Mouse (Mus musculus): ENCODE results near the gene Rag1. TPM values are rescaled to one million over a fixed set of nuclear protein-coding genes. Genes with fewer than 3 reads are reported as not detected.

Rag1 gene
- polyA plus RNA-seq, 1 experiment from 2014 or later, result 0.04 TPM

DNA sequence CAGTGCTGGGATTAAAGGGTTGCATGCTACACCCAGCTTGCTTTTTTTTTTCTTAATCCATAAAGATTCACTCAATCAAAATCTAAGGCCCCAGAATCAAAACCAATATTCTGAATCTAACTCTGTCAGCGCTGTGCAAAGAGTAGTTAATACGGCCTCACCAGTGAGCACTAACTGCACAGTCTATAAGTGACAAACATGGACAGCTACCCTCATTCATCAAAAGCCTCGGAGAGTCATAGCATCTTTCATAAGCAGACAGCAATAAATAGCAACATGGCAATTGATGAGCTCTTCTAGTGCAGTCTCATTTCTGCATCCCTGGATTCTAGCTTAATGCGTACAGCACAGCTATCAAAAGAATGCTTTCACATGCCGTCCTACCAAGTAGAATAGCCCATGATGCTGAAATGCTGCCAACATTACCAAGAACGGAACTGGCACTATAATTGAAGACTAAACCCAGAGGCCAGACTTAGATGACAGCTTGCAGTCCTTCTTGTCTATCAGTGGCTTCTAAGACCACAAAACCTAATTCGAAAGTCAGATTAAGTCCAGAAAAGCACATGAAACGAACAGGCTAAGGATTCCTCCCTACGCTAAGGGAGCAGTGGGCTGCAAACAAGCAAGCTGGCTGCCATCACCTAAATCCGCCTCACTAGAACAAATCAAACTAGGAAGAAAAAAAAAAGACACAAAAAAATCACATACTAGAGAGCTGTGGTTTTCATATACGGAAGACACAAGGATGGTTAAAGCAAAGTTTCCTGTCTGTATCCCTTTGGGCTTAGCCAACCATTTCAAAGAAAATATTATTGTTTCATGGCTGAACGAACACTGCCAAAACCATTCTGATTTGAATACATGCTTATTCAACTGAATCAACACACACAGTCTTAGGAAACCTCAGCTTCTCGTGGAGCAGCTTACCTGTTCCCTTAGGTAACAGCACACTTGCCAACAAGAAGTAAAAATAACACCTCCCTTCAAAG is 50.8 kb downstream of the Rag1 start:
- ATAC-seq (ENCODE audit: low FRiP score), result peak; percentile 30; the same call in 1 of the 2 replicates
- Histone ChIP-seq H3K36me3 (replicated peaks) (no peaks in the 10 kb centered on the region), H3K9me3 (no peaks in the 10 kb centered on the region), H3K4me3 (replicated peaks) (no peak overlapping the region), H3K27me3 (no peaks in the 10 kb centered on the region), H3K9ac (no peak overlapping the region), H3K4me2 (0 out of 2 replicates have a peak overlapping the region, but pooled peaks have one; percentile 10), H3K27ac (peak overlapping the region; percentile 59), H3K4me1 (peaks cover 22% of the 10 kb centered on the region)
- WGBS, result 54% methylated on average over 13 of the region's 13 CpGs

DNA sequence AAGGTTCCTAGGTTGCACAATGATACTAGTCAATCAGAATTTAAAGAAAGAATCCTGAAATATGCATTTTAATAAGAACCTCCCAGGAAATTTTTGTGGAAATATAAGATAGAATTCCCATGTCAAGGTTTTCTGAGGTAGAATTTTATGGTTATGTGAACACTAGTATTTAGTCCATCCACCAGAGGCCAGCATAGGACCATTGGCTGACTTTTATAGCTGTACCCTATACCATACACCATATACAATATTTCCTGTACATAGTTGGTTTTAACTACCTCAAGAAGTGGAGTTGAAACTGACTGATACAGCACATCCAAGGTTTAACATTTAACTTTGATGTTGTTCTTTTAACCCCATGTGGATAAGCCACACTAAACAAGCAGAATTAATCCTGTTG is 52.1 kb downstream of the Rag1 start:
- no peaks in the 10 kb centered on the region for H3K27me3 ChIP-seq
- H3K9me3 ChIP-seq, result no peaks in the 10 kb centered on the region
- no peaks in the 10 kb centered on the region for H3K36me3 ChIP-seq (replicated peaks)
- no peak overlapping the region for H3K27ac ChIP-seq
- no peak overlapping the region for H3K4me2 ChIP-seq
- H3K9ac ChIP-seq, result no peak overlapping the region
- no peak overlapping the region for H3K4me3 ChIP-seq (replicated peaks)
- no peak for ATAC-seq (ENCODE audit: low FRiP score)
- H3K4me1 ChIP-seq, result peaks cover 35% of the 10 kb centered on the region

DNA sequence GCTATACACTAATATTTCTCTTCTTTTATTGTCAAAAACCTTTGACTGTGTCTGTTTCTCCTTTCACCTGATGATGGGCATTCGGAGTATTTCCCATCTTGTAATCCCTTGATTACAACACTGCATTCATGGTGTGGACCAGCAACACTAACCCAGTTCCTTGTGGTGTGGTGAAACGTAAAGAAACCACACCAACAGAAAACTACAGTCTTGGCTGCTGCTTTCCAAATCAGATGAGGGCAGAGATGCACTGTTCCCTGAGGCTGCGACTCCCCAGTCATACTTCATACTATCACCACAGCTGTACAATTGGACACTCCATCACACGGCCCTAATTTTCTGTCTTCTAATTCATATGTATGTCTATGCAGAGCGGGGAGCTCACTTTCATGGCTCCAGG is 54.6 kb downstream of the Rag1 start:
- Histone ChIP-seq H3K4me3 (replicated peaks) (no peak overlapping the region), H3K4me1 (peaks cover 43% of the 10 kb centered on the region), H3K9ac (no peak overlapping the region), H3K27ac (no peak overlapping the region), H3K36me3 (replicated peaks) (no peaks in the 10 kb centered on the region), H3K27me3 (no peaks in the 10 kb centered on the region), H3K4me2 (no peak overlapping the region), H3K9me3 (no peaks in the 10 kb centered on the region)
- 89% methylated on average over 5 of the region's 5 CpGs for WGBS
- no peak for ATAC-seq (ENCODE audit: low FRiP score)

DNA sequence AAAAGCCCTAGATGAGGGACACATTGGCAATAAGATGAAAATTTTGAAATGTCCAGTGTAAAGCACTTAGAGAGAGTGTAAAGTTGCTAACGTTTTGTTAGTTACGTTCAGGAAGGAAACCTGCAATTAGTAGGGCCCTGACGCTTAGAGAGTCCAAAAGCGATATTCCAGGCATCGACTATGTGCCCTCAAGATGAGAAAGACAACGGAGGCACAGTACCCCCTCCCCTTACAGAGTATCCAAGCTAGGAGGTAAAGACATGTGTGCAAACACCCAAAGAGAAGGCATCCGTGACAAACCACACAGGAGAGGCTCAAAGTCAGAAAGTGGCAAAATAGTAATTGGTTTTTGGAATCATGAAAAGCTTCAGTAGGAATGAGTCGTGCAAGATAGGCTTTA is 56.4 kb downstream of the Rag1 start:
- Histone ChIP-seq H3K36me3 (replicated peaks) (no peaks in the 10 kb centered on the region), H3K9ac (no peak overlapping the region), H3K4me2 (peak overlapping the region; percentile 13; the same call in 1 of the 2 replicates), H3K9me3 (no peaks in the 10 kb centered on the region), H3K27ac (peak overlapping the region; percentile 88), H3K27me3 (no peaks in the 10 kb centered on the region), H3K4me3 (replicated peaks) (no peak overlapping the region), H3K4me1 (peaks cover 35% of the 10 kb centered on the region)
- peak; percentile 63 for ATAC-seq (ENCODE audit: low FRiP score)
- 19% methylated on average over 8 of the region's 8 CpGs for WGBS

DNA sequence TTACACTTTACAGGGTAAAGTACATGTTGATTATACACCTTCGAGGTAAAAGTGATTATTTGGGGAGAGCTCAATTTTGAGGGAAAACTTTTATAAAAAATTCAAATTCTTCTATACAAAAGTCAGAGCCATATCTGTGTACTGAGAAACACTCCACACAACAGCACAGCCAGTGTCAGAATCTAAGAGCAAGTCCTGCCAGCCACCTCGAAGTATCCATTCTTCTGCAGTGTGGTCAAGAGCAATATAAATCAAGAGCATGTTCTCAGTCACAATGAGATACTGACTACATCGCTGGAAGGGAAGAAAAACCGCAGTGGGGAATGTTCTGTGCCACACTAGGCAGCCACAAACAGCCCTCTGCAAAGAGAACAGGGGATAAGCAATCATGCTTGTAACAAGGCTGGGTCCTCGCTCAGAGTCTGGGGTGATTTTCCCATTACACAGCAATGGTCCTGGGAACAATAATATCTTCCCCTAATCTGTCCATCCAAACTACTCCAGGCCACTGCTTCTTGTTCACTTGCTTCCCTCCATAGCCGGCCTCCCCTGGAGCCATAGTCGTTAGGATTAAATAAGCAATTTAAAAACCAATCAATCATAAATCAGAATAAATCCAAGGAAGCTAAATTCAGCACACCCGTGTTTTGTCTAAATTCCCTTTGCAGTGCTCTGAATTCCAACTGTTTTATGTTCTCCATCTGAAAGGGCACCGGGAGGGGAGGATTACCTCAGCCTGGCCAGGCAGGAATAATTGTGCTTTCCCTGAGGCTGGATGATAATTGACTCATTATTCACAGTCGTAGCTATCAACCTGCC is 57.1 kb downstream of the Rag1 start:
- no peak overlapping the region for H3K4me3 ChIP-seq (replicated peaks)
- no peak overlapping the region for H3K9ac ChIP-seq
- H3K4me1 ChIP-seq, result peaks cover 34% of the 10 kb centered on the region
- no peaks in the 10 kb centered on the region for H3K27me3 ChIP-seq
- H3K4me2 ChIP-seq, result peak overlapping the region; percentile 13; the same call in 1 of the 2 replicates
- H3K27ac ChIP-seq, result peak overlapping the region; percentile 88
- WGBS, result 12% methylated on average over 10 of the region's 10 CpGs
- H3K9me3 ChIP-seq, result no peaks in the 10 kb centered on the region
- no peaks in the 10 kb centered on the region for H3K36me3 ChIP-seq (replicated peaks)
- peak; percentile 87 for ATAC-seq (ENCODE audit: low FRiP score)

DNA sequence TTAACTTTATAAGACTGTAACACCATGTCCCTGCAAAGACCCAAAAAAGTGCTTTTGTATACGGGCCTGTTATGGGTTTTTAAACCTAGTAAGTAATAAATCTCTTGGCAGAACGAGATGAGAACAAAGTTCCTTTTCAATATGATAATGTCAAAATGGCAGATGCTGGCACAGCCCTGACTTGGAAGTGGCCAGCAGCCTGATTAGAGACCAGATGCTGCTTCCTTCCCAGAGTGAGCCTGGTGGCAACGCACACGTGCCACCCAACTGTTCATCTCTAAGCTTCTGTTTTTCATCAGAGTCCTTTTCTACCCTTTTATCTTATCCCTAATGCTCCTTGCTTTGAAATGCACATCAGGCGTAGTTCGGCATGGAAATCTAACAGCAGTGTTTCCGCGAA is 57.9 kb downstream of the Rag1 start:
- 38% methylated on average over 8 of the region's 8 CpGs for WGBS
- Histone ChIP-seq H3K27ac (peak overlapping the region; percentile 88), H3K4me1 (peaks cover 34% of the 10 kb centered on the region), H3K9me3 (no peaks in the 10 kb centered on the region), H3K27me3 (no peaks in the 10 kb centered on the region), H3K9ac (no peak overlapping the region), H3K36me3 (replicated peaks) (no peaks in the 10 kb centered on the region), H3K4me3 (replicated peaks) (no peak overlapping the region), H3K4me2 (no peak overlapping the region)
- ATAC-seq (ENCODE audit: low FRiP score), result peak; percentile 27; the same call in 1 of the 2 replicates

Other genes with a start within 250 kb of the Rag1 start
- not detected in 2 replicates for gene Rag2, start 24.8 kb downstream of the Rag1 start, polyA plus RNA-seq (2016; fragmentation: Nextera tagmentation; extraction: Ambion mirVana)
- gene B230118H07Rik, start within 50 bp of the Rag1 start, polyA plus RNA-seq (2016; fragmentation: Nextera tagmentation; extraction: Ambion mirVana), result 51.7 and 59.1 TPM in 2 replicates
- gene Traf6, start 28.9 kb upstream of the Rag1 start, polyA plus RNA-seq (2016; fragmentation: Nextera tagmentation; extraction: Ambion mirVana), result 18.9 and 19.6 TPM in 2 replicates
- gene Prr5l, start 233.5 kb upstream of the Rag1 start, polyA plus RNA-seq (2016; fragmentation: Nextera tagmentation; extraction: Ambion mirVana), result 14.1 and 15.5 TPM in 2 replicates
- gene Commd9, start 236.7 kb upstream of the Rag1 start, polyA plus RNA-seq (2016; fragmentation: Nextera tagmentation; extraction: Ambion mirVana), result 78.1 and 78.2 TPM in 2 replicates